Mouse (Mus musculus) neural tube, embryonic 11.5 days (tissue): ENCODE results near the gene Brd3. TPM values are rescaled to one million over a fixed set of nuclear protein-coding genes. Genes with fewer than 3 reads are reported as not detected.
"Not testable (repeated sequence)": the region's sequence is repeated elsewhere in the genome, so short reads cannot be mapped to it uniquely, and the experiment has no call there.

ENCODE experiments used
- ATAC-seq: fragments of 200-750 bp; cut with Nextera tagmentation; 2 replicates; pipeline ENCODE4 v1.8.0; 2017; ENCODE audit warnings: moderate number of reproducible peaks, mild to moderate bottlenecking, moderate TSS enrichment, moderate library complexity; ENCODE audit not compliant: insufficient read depth, low FRiP score, low TSS enrichment
- DNase-seq: peaks from one replicate; pipeline ENCODE4 v3.0.0-alpha.2; 2015; ENCODE audit warnings: low spot score
- H3K27ac ChIP-seq: fragments of 300-500 bp; sonication (generic); 2 replicates; pipeline ENCODE4 v1.5.1; 2014; ENCODE audit warnings: low read depth, mild to moderate bottlenecking, low read length
- H3K27me3 ChIP-seq: fragments of 300-500 bp; sonication (generic); 2 replicates; pipeline ENCODE4 v1.6.1; 2014; ENCODE audit warnings: mild to moderate bottlenecking, low read length, mixed read lengths; ENCODE audit not compliant: control insufficient read depth, insufficient read depth
- H3K36me3 ChIP-seq: fragments of 300-500 bp; sonication (generic); 2 replicates; pipeline ENCODE4 v1.6.1; 2014; ENCODE audit warnings: mild to moderate bottlenecking, low read length, moderate library complexity, mixed read lengths; ENCODE audit not compliant: control insufficient read depth, insufficient read depth
- H3K4me1 ChIP-seq: fragments of 300-500 bp; sonication (generic); 2 replicates; pipeline ENCODE4 v1.6.1; 2014; ENCODE audit warnings: low read length, mixed read lengths; ENCODE audit not compliant: control insufficient read depth, insufficient read depth
- H3K4me2 ChIP-seq: fragments of 300-500 bp; sonication (generic); 2 replicates; pipeline ENCODE4 v1.6.1; 2014; ENCODE audit warnings: low read depth, mild to moderate bottlenecking, moderate library complexity
- H3K4me3 ChIP-seq: fragments of 300-500 bp; sonication (generic); 2 replicates; pipeline ENCODE4 v1.5.1; 2014; ENCODE audit warnings: low read depth, low read length
- H3K9ac ChIP-seq: fragments of 300-500 bp; sonication (generic); 2 replicates; pipeline ENCODE4 v1.6.1; 2014; ENCODE audit warnings: mild to moderate bottlenecking, low read length
- H3K9me3 ChIP-seq: fragments of 300-500 bp; sonication (generic); 2 replicates; pipeline ENCODE4 v1.6.1; 2016; ENCODE audit warnings: low read length; ENCODE audit not compliant: control insufficient read depth
- WGBS: fragments of 180-500 bp; shearing (Covaris S2); extraction: QIAGEN DNeasy Blood & Tissue Kit; methylation state at CpG from one replicate; pipeline ENCODE4 v1.1.7; 2014; 5-methylcytosine and 5-hydroxymethylcytosine counted together
- polyA plus RNA-seq: library from polyadenylated mRNA; unstranded; fragments of >200 nt; fragmentation: Nextera tagmentation; extraction: Ambion mirVana; gene quantifications from 2 replicates; pipeline ENCODE4 v1.2.1, GENCODE M21; 2014

Brd3 gene
- polyA plus RNA-seq, 1 experiment from 2014 or later, result 198 TPM

- H3K27ac ChIP-seq, result no peak overlapping the region
- no peak overlapping the region for H3K9ac ChIP-seq
- no peak overlapping the region for H3K4me3 ChIP-seq
- no peaks in the 10 kb centered on the region for H3K9me3 ChIP-seq
- peaks cover 6% of the 10 kb centered on the region for H3K4me1 ChIP-seq
- ATAC-seq (no peak), DNase-seq (no peak)
- no peaks in the 10 kb centered on the region for H3K36me3 ChIP-seq
- no peak overlapping the region for H3K4me2 ChIP-seq
- whole genome bisulfite sequencing, result 82% methylated on average over 6 of the region's 6 CpGs
- no peaks in the 10 kb centered on the region for H3K27me3 ChIP-seq
Measured at GRCm38 (mm10) chr2:27544613-27545012, 37.2 kb upstream of the Brd3 start.

- peak overlapping the region; percentile 69 for H3K4me2 ChIP-seq
- no peak overlapping the region for H3K4me3 ChIP-seq
- ATAC-seq, result no peak
- peak overlapping the region; percentile 41; the same call in 1 of the 2 replicates for H3K9ac ChIP-seq
- WGBS, result 99% methylated on average over 3 of the region's 3 CpGs
- DNase-seq, result no peak
- H3K36me3 ChIP-seq, result no peaks in the 10 kb centered on the region
- H3K27me3 ChIP-seq, result no peaks in the 10 kb centered on the region
- no peak overlapping the region for H3K27ac ChIP-seq
- H3K4me1 ChIP-seq, result peaks cover 6% of the 10 kb centered on the region
- no peaks in the 10 kb centered on the region for H3K9me3 ChIP-seq
Measured at GRCm38 (mm10) chr2:27541225-27541624, 33.8 kb upstream of the Brd3 start.

- DNase-seq (no peak), ATAC-seq (no peak)
- Histone ChIP-seq H3K4me1 (peaks cover 6% of the 10 kb centered on the region), H3K9me3 (no peaks in the 10 kb centered on the region), H3K27ac (peak overlapping the region; percentile 80), H3K36me3 (peaks cover 2% of the 10 kb centered on the region; the same call in 1 of the 2 replicates), H3K9ac (peak overlapping the region; percentile 41), H3K4me2 (peak overlapping the region; percentile 69), H3K27me3 (no peaks in the 10 kb centered on the region), H3K4me3 (peak overlapping the region; percentile 36)
- 34% methylated on average over 10 of the region's 10 CpGs for WGBS
Measured at GRCm38 (mm10) chr2:27540515-27540836, 33.0 kb upstream of the Brd3 start.

GRCm38 (mm10) chr2:27539772-27540514 is 32.5 kb upstream of the Brd3 start:
- peak; percentile 98 for ATAC-seq
- peaks cover 6% of the 10 kb centered on the region for H3K4me1 ChIP-seq

GRCm38 (mm10) chr2:27539336-27539735 is 31.9 kb upstream of the Brd3 start:
- H3K4me1 ChIP-seq, result peaks cover 6% of the 10 kb centered on the region
- H3K27ac ChIP-seq, result no peak overlapping the region
- H3K9ac ChIP-seq, result no peak overlapping the region
- H3K4me2 ChIP-seq, result peak overlapping the region; percentile 11; the same call in 1 of the 2 replicates
- H3K36me3 ChIP-seq, result peaks cover 7% of the 10 kb centered on the region; the same call in 1 of the 2 replicates
- no peaks in the 10 kb centered on the region for H3K27me3 ChIP-seq
- no peaks in the 10 kb centered on the region for H3K9me3 ChIP-seq
- no peak overlapping the region for H3K4me3 ChIP-seq
- WGBS, result 22% methylated on average over 5 of the region's 5 CpGs
- no peak for ATAC-seq
- DNase-seq, result no peak

More at GRCm38 (mm10) chr2:27539772-27540514, 32.5 kb upstream of the Brd3 start:
- peak; percentile 95 for DNase-seq
- Histone ChIP-seq H3K36me3 (peaks cover 5% of the 10 kb centered on the region; the same call in 1 of the 2 replicates), H3K9ac (peak overlapping the region; percentile 41), H3K27ac (peak overlapping the region; percentile 80), H3K4me3 (peak overlapping the region; percentile 36), H3K9me3 (no peaks in the 10 kb centered on the region), H3K27me3 (no peaks in the 10 kb centered on the region), H3K4me2 (peak overlapping the region; percentile 69)
- under 1% methylated on average over 46 of the region's 46 CpGs for WGBS

- H3K27me3 ChIP-seq, H3K4me3 ChIP-seq, H3K27ac ChIP-seq, DNase-seq, H3K9ac ChIP-seq, H3K9me3 ChIP-seq, H3K4me1 ChIP-seq, H3K36me3 ChIP-seq, H3K4me2 ChIP-seq, ATAC-seq: not testable (repeated sequence)
- WGBS, result 70% methylated on average over 5 of the region's 5 CpGs
Measured at GRCm38 (mm10) chr2:27538455-27539330, 31.2 kb upstream of the Brd3 start.

GRCm38 (mm10) chr2:27518283-27518682 is 10.8 kb upstream of the Brd3 start:
- H3K4me2 ChIP-seq, result no peak overlapping the region
- peaks cover 10% of the 10 kb centered on the region; the same call in 1 of the 2 replicates for H3K36me3 ChIP-seq
- H3K9me3 ChIP-seq, result no peaks in the 10 kb centered on the region
- WGBS, result 94% methylated on average over 3 of the region's 3 CpGs
- H3K9ac ChIP-seq, result no peak overlapping the region
- H3K27me3 ChIP-seq, result no peaks in the 10 kb centered on the region
- peaks cover 11% of the 10 kb centered on the region for H3K4me1 ChIP-seq
- ATAC-seq, result no peak
- no peak overlapping the region for H3K27ac ChIP-seq
- no peak overlapping the region for H3K4me3 ChIP-seq
- no peak for DNase-seq

- DNase-seq (no peak), ATAC-seq (no peak)
- WGBS, result 17% methylated on average over 1 of the region's 1 CpGs
- Histone ChIP-seq H3K4me1 (peaks cover 11% of the 10 kb centered on the region), H3K9me3 (no peaks in the 10 kb centered on the region), H3K4me3 (peak overlapping the region; percentile 87), H3K4me2 (peak overlapping the region; percentile 82), H3K27me3 (no peaks in the 10 kb centered on the region), H3K9ac (peak overlapping the region; percentile 92), H3K36me3 (peaks cover 9% of the 10 kb centered on the region; the same call in 1 of the 2 replicates), H3K27ac (no peak overlapping the region)
Measured at GRCm38 (mm10) chr2:27516289-27516688, 8.8 kb upstream of the Brd3 start.
